Mouse (Mus musculus): ENCODE results near the gene Ccdc106.
"Not testable (repeated sequence)": the region's sequence is repeated elsewhere in the genome, so short reads cannot be mapped to it uniquely, and the experiment has no call there.

Gene Ccdc106

DNA sequence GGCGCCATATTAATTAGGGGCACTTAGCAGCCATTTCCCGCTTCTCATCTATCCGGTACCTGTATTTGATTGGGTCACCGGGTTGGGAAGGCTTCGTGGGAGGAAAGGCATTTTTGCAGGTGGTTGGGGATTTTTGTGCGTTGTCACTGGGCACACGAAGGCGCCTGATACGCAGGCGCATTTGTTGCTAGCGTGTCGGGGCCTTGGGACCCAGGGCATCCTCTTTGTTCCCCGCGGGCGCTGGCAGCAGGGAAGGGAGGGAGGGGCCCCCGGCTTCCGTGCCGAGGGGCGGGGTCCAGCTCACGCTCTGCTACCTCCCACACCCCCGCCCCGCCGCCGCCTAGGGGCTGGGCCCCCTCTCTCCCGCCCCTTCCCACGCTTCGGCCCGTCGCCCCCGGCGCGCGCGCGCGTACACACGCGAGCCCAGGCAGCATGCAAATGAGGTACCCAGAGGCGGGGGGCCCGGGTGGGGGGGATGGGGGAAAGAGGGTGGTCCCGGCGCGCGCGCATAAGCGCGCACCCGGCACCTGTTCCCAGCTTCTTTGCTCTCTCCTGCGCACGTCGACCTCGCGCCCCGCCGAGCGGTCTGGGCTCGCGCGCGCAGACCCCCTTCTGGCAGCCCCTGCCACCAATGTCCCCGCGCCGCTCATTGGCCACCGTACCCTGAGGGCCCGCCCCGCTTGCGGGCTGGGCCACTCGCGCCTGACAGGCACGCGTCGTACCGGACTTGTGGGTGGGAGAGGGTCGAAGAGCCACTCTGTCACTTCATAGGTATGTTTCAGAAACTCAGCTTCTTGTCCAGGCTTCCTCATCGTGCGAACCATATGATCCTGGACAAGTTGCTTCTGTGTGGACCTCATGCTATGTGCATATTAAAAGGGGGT is 5.0 kb upstream of the Ccdc106 start, which contains the start of gene Gm44973:
Gm44973 (plus strand) TSS at position 379 of the 884 bp plus-strand sequence.
- peak; percentile 79 to 82 for DNase-seq (ENCODE audit: low spot score in 2 of 2)

DNA sequence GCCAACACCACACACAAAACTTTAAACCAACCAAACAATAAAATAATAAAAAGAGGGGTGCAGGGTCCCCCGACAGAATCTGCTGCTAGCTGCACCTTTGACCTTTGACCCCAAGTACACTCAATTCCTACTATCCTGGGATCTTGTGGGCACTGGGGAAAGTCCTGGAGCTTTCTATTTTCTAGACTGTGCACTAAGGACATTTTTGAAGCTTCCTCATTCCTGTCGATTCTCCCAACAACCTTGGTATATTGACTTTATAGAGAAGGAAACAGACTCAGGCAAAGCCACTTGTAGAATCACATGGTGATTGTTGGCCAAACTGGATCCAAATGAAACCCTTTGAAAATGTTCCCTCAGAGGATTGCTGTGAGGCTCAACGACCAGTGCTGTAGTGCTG is 4.3 kb upstream of the Ccdc106 start:
- DNase-seq (ENCODE audit: low spot score in 2 of 2) = no peak

DNA sequence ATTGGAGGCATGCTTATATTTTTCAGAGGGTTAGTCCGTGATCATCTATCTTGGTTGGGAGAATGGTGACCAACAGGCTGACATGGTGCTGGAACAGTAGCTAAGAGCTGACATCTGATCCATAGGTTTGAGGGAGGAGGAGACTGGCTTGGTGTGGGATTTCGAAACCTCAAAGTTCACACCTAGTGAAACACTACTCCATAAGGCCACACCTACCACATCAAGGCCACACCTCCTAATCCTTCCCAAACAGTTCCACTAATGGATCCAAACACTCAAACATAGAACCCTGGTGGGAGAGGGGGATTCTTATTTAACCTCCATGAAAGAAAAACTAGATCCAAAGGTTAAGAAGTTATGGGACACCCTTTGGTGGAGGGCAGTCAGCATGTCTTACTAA is 3.4 kb upstream of the Ccdc106 start:
- DNase-seq (ENCODE audit: low spot score in 2 of 2) = no peak

DNA sequence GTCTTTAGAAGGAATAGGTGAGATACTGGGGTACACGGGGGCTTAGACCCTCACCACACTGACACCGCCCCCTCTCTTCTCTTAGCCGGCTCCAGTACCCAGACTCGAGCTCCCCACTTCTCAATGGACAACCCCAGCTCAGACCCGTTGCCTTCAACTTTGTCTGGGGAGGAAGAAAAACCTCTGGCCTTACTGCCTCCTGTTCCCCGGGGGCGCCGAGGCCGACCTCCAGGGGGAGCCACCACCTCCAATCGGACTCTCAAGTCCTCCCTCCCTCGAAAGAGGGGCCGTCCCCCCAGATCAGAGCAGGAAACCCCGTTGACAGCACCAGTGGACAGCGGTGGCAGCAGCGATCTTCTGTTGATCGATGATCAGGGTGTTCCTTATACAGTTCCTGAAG is 3.0 kb upstream of the Ccdc106 start:
- DNase-seq (ENCODE audit: low spot score in 2 of 2) = no peak

DNA sequence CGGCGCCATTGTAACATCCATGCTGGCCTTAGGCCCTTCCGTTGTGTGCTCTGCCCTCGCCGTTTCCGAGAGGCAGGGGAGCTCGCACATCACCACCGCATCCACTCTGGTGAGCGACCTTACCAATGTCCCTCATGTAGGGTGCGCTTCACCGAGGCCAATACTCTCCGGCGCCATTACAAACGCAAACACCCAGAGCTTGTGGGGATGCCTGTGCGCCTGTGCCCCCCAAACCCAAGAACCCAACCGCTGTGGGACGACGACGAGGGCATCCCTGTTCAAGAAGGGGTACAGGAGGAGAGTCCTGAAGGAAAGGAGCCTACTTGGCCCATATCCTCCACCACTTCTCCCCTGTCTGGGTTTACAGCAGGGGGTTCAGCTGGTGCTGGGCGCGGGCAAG is 2.4 kb upstream of the Ccdc106 start:
- no peak for DNase-seq (ENCODE audit: low spot score in 2 of 2)

DNA sequence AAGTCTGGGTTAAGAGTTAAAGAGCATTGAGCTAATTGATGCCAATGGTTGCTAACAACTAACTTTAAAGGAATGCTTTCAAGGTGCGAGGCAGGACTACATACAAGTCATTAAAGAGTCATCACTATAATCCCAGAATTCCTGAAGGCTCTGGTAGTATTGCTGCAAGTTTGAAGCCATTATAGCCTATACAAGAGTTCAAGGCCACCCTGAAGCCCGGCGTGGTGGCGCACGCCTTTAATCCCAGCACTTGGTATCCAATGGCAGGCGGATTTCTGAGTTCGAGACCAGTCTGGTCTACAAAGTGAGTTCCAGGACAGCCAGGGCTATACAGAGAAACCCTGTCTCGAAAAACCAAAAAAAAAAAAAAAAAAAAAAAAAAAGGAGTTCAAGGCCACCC is 777 bp upstream of the Ccdc106 start:
- not testable (repeated sequence) for DNase-seq (ENCODE audit: low spot score in 2 of 2)

DNA sequence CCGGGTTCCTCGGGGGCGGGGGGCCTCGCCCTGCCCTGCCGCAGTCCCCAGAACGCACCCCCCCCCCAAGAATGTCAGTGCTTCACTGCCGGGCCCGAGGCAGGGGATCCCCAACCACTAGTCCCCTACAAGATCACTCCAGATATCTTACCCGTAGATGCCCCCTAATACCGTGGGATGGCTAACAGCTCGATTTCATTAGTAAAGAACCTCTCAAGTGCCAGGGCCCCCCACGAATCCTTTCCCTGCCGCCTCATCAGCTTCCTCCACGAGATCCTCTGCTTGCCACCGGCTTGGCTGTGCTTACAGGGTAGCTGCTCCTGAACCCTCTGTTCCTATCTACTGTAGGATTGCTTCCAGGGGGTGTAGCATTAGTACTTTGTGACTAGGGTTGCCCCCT is 332 bp downstream of the Ccdc106 start:
- no peak for DNase-seq (ENCODE audit: low spot score in 2 of 2)

DNA sequence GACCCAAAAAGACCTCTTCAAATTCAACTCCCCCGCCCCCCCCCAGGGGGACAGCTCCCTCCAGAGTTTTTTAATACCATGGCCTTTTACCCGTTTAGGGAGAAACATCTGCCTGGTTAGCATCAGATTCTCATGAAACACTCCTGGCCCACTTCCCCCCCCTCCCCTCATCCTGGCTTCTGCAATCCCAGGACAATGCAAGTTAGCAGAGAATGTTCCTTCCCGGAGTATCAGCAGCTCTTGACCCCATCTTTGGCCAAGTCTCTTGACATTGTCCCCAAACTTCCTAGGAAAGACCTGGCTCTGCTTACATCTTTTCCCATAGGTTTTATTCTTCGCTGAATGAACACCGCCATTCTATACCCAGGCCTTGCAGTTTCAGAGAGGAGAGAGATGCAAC is 844 bp downstream of the Ccdc106 start:
- no peak for DNase-seq (ENCODE audit: low spot score in 2 of 2)

DNA sequence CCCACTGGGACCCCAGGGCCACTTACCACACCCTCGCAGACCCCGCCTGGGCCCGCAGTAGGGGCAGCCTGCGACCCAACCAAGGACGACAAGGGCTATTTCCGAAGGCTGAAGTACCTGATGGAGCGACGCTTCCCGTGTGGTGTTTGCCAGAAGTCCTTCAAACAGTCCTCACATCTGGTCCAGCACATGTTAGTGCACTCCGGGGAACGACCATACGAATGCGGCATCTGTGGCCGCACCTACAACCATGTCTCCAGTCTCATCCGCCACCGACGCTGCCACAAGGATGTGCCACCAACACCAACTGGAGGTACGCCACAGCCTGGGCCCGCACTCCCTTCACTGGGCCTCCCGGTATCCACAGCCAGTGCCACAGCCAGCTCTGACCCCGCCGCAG is 9.2 kb downstream of the Ccdc106 start:
- no peak for DNase-seq (ENCODE audit: low spot score in 2 of 2)

DNA sequence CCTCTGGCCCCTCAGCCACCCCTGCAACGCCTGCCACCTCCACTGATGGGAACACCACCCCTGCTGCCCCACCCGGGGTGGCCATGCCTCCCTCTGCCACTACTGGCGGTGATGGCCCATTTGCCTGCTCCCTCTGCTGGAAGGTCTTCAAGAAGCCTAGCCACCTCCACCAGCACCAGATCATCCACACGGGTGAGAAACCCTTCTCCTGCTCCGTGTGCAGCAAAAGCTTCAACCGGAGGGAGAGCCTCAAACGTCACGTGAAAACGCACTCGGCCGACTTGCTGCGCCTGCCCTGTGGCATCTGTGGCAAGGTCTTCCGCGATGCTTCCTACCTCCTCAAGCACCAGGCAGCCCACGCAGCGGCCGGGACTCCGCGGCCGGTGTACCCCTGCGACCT is 9.6 kb downstream of the Ccdc106 start:
- no peak for DNase-seq (ENCODE audit: low spot score in 2 of 2)

DNA sequence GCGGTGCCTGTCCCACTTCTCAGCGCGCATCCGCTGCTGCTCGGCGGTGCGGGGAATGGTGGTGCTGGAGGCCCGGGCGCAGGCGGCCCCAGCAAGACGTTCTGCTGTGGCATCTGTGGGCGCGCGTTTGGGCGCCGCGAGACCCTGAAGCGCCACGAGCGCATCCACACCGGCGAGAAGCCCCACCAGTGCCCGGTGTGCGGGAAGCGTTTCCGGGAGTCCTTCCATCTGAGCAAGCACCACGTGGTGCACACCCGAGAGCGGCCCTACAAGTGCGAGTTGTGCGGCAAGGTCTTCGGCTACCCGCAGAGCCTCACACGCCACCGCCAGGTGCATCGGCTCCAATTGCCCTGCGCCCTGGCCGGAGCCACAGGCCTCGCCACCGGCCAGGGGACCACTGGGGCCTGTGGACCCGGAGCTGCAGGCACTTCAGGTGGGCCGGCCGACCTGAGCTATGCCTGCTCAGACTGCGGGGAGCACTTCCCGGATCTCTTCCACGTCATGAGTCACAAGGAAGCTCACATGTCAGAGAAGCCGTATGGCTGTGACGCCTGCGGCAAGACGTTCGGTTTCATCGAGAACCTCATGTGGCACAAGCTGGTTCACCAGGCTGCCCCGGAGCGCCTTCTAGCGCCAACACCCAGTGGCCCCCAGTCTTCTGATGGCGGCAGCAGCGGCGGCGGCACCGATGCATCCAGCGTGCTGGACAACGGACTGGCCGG is 10.4 kb downstream of the Ccdc106 start:
- DNase-seq (ENCODE audit: low spot score in 2 of 2) = no peak

DNA sequence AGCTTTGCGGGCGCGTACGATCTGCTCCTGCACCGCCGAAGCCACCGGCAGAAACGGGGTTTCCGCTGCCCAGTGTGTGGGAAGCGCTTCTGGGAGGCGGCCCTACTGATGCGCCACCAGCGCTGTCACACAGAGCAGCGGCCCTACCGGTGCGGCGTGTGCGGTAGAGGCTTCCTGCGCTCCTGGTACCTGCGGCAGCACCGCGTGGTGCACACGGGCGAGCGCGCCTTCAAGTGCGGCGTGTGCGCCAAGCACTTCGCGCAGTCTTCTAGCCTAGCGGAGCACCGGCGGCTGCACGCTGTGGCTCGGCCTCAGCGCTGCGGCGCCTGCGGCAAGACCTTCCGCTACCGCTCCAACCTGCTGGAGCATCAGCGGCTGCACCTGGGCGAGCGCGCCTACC is 11.1 kb downstream of the Ccdc106 start:
- DNase-seq (ENCODE audit: low spot score in 2 of 2) = no peak

DNA sequence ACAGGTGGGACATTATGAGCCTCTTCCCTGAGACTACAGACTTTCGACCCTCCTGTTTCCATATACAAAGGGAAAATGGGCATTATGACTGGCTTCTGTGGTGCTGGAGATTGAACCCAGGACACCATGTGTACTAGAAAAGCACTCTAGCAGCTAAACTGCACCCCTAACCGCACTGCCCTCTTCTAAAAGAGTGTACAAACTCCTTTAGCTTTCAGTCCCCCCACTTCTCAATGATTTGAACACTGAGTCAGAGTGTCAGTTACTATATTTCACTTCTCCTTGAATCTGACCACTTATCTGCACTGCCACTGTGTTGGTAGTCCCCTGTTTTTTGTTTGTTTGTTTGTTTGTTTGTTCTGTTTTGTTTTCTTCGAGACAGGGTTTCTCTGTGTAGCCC is 13.5 kb downstream of the Ccdc106 start, which contains the start of gene 4632433K11Rik:
4632433K11Rik (plus strand) TSS at position 301 of the 400 bp plus-strand sequence.
- no peak for DNase-seq (ENCODE audit: low spot score in 2 of 2)

DNA sequence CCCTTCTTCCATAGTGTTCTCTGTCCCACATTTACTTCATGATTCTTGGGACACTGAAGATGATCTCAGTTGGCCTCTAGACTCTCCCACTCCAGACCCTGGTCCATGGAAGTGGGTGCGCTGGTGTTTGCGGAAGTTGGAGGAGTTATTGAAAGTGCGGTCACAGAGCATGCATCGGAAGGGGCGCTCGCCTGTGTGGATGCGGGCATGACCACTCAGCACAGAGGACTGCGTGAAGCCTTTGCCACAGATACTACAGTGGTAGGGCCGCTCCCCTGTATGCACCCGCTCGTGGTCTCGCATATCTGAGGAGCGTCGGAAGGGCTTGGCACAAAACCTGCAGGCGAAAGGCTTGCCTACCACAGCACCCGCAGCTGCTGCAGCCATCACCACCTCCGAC is 15.3 kb downstream of the Ccdc106 start:
- no peak for DNase-seq (ENCODE audit: low spot score in 2 of 2)

DNA sequence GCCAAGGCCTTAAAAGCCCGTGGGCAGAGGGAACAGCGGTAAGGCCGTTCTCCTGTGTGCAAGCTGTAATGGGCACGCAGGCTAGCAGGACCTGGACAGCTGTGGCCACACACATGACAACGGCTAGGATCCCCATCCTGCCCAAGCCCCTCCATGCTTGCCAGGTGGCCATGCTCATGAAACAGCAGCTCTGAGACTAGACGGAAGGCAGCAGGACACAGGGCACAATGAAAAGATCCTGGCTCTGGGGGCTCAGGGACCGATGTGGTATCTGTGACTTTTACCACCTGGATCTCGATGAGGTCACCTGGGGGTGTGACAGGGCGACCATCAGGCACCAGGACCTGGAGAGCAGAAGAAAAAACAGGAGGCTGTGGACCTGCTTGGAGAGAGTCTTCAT is 15.8 kb downstream of the Ccdc106 start:
- no peak for DNase-seq (ENCODE audit: low spot score in 2 of 2)

DNA sequence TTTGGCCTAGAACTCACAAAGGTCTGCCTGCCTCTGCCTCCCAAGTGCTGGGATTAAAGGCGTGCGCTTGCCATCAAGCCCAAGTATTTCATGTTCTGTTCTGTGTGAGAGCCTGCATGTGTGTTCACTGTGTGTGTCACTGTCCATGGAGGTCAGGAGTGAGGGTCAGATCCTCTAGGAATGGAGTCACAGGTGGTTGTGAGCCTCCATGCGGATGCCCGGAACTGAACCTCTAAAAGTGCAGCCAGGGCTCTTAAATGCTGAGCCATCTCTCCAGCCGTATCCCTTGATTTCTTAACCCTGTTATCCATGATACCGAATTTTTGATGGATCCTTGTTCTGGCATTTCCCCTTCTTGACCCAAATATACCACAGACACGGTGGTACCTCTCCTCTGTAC is 16.7 kb downstream of the Ccdc106 start:
- no peak for DNase-seq (ENCODE audit: low spot score in 2 of 2)

DNA sequence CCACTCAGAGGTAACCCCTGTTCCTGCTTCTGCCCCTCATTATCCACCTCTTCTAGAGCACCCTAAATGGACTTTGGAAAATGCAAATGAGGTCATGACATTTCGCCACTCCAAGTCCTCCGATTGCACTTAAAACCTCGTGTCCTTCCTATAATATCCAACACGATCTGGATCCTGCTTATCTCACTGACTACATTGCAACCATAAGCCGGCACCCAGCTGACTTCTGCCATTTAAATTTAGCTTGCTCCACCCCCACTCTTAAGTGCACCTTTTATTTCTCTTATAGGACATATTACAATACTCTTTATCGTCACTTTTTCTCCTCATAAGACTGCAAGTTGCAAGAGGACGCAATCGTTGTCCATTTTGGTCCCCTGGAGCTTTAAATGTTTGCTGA is 17.1 kb downstream of the Ccdc106 start:
- no peak for DNase-seq (ENCODE audit: low spot score in 2 of 2)

DNA sequence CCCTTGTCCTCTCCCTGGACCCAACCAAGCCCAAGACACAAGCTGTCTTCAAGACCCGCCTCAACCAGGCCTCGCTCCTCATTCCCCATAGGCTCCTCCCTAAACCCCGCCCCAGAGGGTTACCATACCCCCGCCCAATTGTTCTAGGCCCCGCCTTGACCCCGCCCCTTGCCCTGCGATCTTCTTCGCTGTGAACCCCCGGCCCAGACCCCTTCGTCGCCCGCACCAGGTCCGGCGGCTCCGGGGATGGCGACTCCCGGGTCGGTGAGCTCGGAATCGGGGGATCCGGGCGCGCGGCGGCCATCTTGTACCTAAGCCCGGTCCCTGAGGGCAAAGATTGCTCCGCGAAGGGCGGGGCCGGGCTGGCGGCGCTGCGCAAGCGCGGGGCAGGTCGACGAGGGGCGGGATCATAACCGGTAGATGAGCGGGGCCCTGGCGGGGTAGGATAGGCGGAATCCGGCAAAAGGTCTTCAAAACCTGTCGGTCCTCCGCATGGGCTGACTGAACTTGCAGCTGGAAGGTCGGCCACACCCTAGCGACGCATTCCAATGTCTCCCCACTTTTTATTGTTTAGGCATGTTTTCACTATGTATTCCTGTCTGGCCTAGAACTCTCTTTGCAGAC is 17.9 kb downstream of the Ccdc106 start, which contains the start of gene Zfp784:
Zfp784 (minus strand) TSS at position 338 of the 624 bp plus-strand sequence.
- DNase-seq (ENCODE audit: low spot score in 2 of 2) = peak; percentile 86 to 87

DNA sequence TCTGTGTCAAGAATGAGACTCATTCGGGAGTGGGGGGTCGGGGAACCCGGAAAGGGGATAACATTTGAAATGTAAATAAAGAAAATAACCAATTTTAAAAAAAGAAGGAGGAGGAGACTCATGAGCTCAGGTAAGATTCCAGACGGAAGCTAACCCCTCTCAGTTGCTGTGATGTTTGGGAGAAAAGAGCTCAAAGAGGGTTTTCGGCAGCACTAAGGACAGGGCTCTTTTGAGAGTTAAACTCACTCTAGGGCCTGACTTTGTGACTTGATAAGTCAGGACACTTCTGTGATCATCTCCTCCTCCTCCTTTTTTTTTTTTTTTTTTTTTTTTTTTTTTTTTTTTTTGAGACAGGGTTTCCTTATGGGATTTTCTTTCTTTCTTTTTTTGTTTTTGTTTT is 18.6 kb downstream of the Ccdc106 start:
- no peak for DNase-seq (ENCODE audit: low spot score in 2 of 2)

DNA sequence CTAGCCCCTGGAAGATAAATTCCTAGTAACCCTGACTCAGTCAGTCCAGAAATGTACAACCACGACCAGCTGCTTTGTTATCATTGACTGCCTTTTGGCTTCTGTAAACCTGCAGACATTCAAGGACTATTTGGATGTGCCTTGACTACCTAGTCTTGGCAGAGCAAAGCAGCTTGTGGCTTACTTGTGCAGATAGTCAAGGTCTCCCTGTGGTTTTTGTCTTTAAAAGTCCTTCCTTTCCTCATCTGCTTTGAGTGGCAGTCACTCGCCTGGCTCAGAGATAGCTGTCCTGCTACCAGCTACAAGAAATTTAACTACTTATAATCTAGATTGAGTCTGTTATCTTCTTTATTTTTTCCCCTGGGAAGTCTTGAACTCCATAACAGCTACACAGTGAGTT is 24.6 kb downstream of the Ccdc106 start:
- DNase-seq (ENCODE audit: low spot score in 2 of 2) = no peak

DNA sequence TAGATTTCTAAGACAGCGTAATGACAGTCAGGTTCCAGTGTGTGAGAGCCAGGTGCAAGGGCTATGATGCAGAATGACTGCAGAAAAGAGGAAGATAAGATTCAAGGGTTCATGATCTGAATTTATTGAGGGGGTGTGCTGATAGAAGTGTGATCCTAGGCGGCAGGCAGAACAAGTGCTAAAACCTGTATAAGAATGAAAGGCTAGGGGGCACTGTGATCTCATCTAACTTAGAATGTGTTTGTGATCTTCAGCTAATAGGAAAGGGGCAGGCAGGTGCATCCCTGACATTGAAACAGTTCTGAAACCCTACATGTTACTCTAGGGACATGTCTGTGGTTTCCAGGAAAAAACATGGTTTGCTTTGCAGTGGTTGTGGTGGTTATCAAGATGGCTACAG is 25.8 kb downstream of the Ccdc106 start:
- DNase-seq (ENCODE audit: low spot score in 2 of 2) = no peak

DNA sequence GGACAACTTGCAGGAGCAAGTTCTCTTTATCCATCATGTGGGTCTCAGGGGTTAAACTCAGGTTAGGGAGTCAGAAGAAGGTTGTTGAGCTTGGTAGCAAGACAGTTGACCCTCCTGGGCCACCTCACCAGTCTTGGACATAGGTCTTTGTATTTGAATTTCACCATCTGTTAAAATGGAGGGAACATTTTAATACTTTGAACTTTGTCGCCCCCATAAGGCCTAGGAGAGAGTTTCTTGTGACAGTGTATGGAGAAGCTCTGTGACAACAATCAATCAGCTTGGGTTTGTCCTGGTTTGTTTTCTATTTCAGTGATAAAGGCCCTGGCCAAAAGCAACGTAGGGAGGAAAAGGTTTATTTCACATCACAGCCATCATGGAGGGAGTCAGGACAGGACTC is 27.0 kb downstream of the Ccdc106 start:
- DNase-seq (ENCODE audit: low spot score in 2 of 2) = no peak
